Mouse (Mus musculus): ENCODE data around the gene Ralgapa1. TPM values are rescaled to one million over a fixed set of nuclear protein-coding genes. Genes with fewer than 3 reads are reported as not detected.

The Ralgapa1 gene
- total RNA-seq, 2 experiments from 2014 or later, result 35.2 to 38.6 TPM

Small RNA genes within 50 kb of the gene (microRNA-seq; reads per million reads assigned to microRNA genes)
- gene Gm23394 (ENCODE audit: borderline replicate concordance in 2 of 2), result 0 to 0.79 reads per million in 2 experiments

Other genes starting within 250 kb of the Ralgapa1 start
- gene Insm2, start 221.7 kb downstream of the Ralgapa1 start, total RNA-seq (2021), result not detected
- gene Brms1l, start 15.2 kb upstream of the Ralgapa1 start, total RNA-seq (2021), result 10 to 100 TPM; 15.6 to 17.0 TPM